Mouse (Mus musculus) embryonic facial prominence, embryonic 14.5 days (tissue): ENCODE results near the gene Fmnl2. TPM values are rescaled to one million over a fixed set of nuclear protein-coding genes. Genes with fewer than 3 reads are reported as not detected.
A peak's percentile ranks its signal among the peaks of the same experiment; 100 is the strongest.

Experiments used
- ATAC-seq: fragments of 200-750 bp; cut with Nextera tagmentation; 2 replicates; pipeline ENCODE4 v1.8.0; 2017; ENCODE audit warnings: low read depth, moderate number of reproducible peaks, moderate TSS enrichment
- DNase-seq: peaks from one replicate; pipeline ENCODE4 v3.0.0-alpha.2; 2015; ENCODE audit warnings: low spot score
- H3K27ac ChIP-seq: fragments of 300-500 bp; sonication (generic); replicated peaks from 2 replicates; pipeline ENCODE4 v1.5.1; 2014; ENCODE audit warnings: low read depth, mild to moderate bottlenecking, low read length, moderate library complexity
- H3K27me3 ChIP-seq: fragments of 300-500 bp; sonication (generic); replicated peaks from 2 replicates; pipeline ENCODE4 v1.6.1; 2014; ENCODE audit warnings: low read length; ENCODE audit not compliant: control insufficient read depth, insufficient read depth
- H3K36me3 ChIP-seq: fragments of 300-500 bp; sonication (generic); 2 replicates; pipeline ENCODE4 v1.6.1; 2014; ENCODE audit warnings: low read length, mixed read lengths; ENCODE audit not compliant: control insufficient read depth, insufficient read depth
- H3K4me1 ChIP-seq: fragments of 300-500 bp; sonication (generic); 2 replicates; pipeline ENCODE4 v1.6.1; 2014; ENCODE audit warnings: antibody characterized with exemption, low read length; ENCODE audit not compliant: control insufficient read depth, insufficient read depth
- H3K4me2 ChIP-seq: fragments of 300-500 bp; sonication (generic); 2 replicates; pipeline ENCODE4 v1.6.1; 2014; ENCODE audit warnings: low read depth, mild to moderate bottlenecking, low read length, moderate library complexity, mixed read lengths
- H3K4me3 ChIP-seq: fragments of 300-500 bp; sonication (generic); 2 replicates; pipeline ENCODE4 v1.5.1; 2014; ENCODE audit warnings: low read depth, mild to moderate bottlenecking, low read length
- H3K9ac ChIP-seq: fragments of 300-500 bp; sonication (generic); 2 replicates; pipeline ENCODE4 v1.6.1; 2014; ENCODE audit warnings: low read depth, mild to moderate bottlenecking, low read length, moderate library complexity, mixed read lengths
- H3K9me3 ChIP-seq: fragments of 300-500 bp; sonication (generic); 2 replicates; pipeline ENCODE4 v1.6.1; 2016; ENCODE audit warnings: low read length; ENCODE audit not compliant: control insufficient read depth
- WGBS: fragments of 180-500 bp; shearing (Covaris S2); extraction: QIAGEN DNeasy Blood & Tissue Kit; methylation state at CpG from one replicate; pipeline ENCODE4 v1.1.7; 2014; 5-methylcytosine and 5-hydroxymethylcytosine counted together
- polyA plus RNA-seq: library from polyadenylated mRNA; unstranded; fragments of >200 nt; fragmentation: Nextera tagmentation; extraction: Ambion mirVana; gene quantifications from 2 replicates; pipeline ENCODE4 v1.2.1, GENCODE M21; 2014

Gene Fmnl2
- polyA plus RNA-seq, 1 experiment from 2014 or later: 10.4 TPM

- Histone ChIP-seq H3K4me2 (no peak overlapping the region), H3K9me3 (no peaks in the 10 kb centered on the region), H3K4me3 (no peak overlapping the region), H3K9ac (no peak overlapping the region), H3K4me1 (peaks cover 44% of the 10 kb centered on the region), H3K36me3 (peaks cover 13% of the 10 kb centered on the region; the same call in 1 of the 2 replicates), H3K27ac (no peak overlapping the region), H3K27me3 (no peaks in the 10 kb centered on the region)
- WGBS: 55% methylated on average over 6 of the region's 6 CpGs
- ATAC-seq (no peak), DNase-seq (peak; percentile 79)
Observed at GRCm38 (mm10) chr2:53050376-53050775, 192.7 kb downstream of the Fmnl2 start.

- Histone ChIP-seq H3K36me3 (peaks cover 13% of the 10 kb centered on the region; the same call in 1 of the 2 replicates), H3K4me3 (no peak overlapping the region), H3K27me3 (no peaks in the 10 kb centered on the region), H3K4me2 (no peak overlapping the region), H3K4me1 (peaks cover 43% of the 10 kb centered on the region), H3K9ac (no peak overlapping the region), H3K27ac (0 out of 2 replicates have a peak overlapping the region, but pooled peaks have one; percentile 7), H3K9me3 (no peaks in the 10 kb centered on the region)
- DNase-seq (no peak), ATAC-seq (no peak)
- WGBS: 79% methylated on average over 8 of the region's 8 CpGs
Observed at GRCm38 (mm10) chr2:53051502-53051901, 193.8 kb downstream of the Fmnl2 start.

GRCm38 (mm10) chr2:53053714-53054113, 196.1 kb downstream of the Fmnl2 start:
- Histone ChIP-seq H3K27me3 (no peaks in the 10 kb centered on the region), H3K27ac (peak overlapping the region; percentile 81), H3K4me3 (no peak overlapping the region), H3K36me3 (peaks cover 13% of the 10 kb centered on the region; the same call in 1 of the 2 replicates), H3K4me2 (0 out of 2 replicates have a peak overlapping the region, but pooled peaks have one; percentile 16), H3K4me1 (peaks cover 32% of the 10 kb centered on the region), H3K9ac (no peak overlapping the region), H3K9me3 (no peaks in the 10 kb centered on the region)
- DNase-seq (peak; percentile 93), ATAC-seq (peak; percentile 81)
- WGBS: 31% methylated on average over 7 of the region's 7 CpGs

GRCm38 (mm10) chr2:53056556-53056955, 198.9 kb downstream of the Fmnl2 start:
- H3K9ac ChIP-seq: no peak overlapping the region
- WGBS: 83% methylated on average over 6 of the region's 6 CpGs
- no peaks in the 10 kb centered on the region for H3K27me3 ChIP-seq
- H3K4me1 ChIP-seq: peaks cover 15% of the 10 kb centered on the region
- H3K27ac ChIP-seq: no peak overlapping the region
- no peaks in the 10 kb centered on the region for H3K9me3 ChIP-seq
- ATAC-seq: no peak
- no peak for DNase-seq
- no peak overlapping the region for H3K4me2 ChIP-seq
- H3K36me3 ChIP-seq: peaks cover 6% of the 10 kb centered on the region; the same call in 1 of the 2 replicates
- no peak overlapping the region for H3K4me3 ChIP-seq

- H3K27ac ChIP-seq: no peak overlapping the region
- no peak overlapping the region for H3K9ac ChIP-seq
- H3K4me3 ChIP-seq: no peak overlapping the region
- no peaks in the 10 kb centered on the region for H3K27me3 ChIP-seq
- H3K4me1 ChIP-seq: peaks cover 12% of the 10 kb centered on the region
- peaks cover 5% of the 10 kb centered on the region; the same call in 1 of the 2 replicates for H3K36me3 ChIP-seq
- ATAC-seq (no peak), DNase-seq (no peak)
- no peaks in the 10 kb centered on the region for H3K9me3 ChIP-seq
- H3K4me2 ChIP-seq: no peak overlapping the region
- 74% methylated on average over 2 of the region's 2 CpGs for WGBS
Observed at GRCm38 (mm10) chr2:53057291-53057690, 199.6 kb downstream of the Fmnl2 start.

- H3K36me3 ChIP-seq: no peaks in the 10 kb centered on the region
- ATAC-seq: peak; percentile 53; the same call in 1 of the 2 replicates
- H3K9ac ChIP-seq: no peak overlapping the region
- H3K4me1 ChIP-seq: no peaks in the 10 kb centered on the region; the same call in none of the 2 replicates
- no peaks in the 10 kb centered on the region for H3K27me3 ChIP-seq
- WGBS: 85% methylated on average over 9 of the region's 9 CpGs
- H3K27ac ChIP-seq: no peak overlapping the region
- no peak overlapping the region for H3K4me3 ChIP-seq
- H3K4me2 ChIP-seq: no peak overlapping the region
- DNase-seq: no peak
- no peaks in the 10 kb centered on the region for H3K9me3 ChIP-seq
Observed at GRCm38 (mm10) chr2:53061363-53062000, 203.8 kb downstream of the Fmnl2 start.

- Histone ChIP-seq H3K27ac (no peak overlapping the region), H3K9ac (no peak overlapping the region), H3K4me1 (no peaks in the 10 kb centered on the region), H3K4me3 (no peak overlapping the region), H3K9me3 (no peaks in the 10 kb centered on the region), H3K27me3 (no peaks in the 10 kb centered on the region), H3K36me3 (0 out of 2 replicates have a peak, but pooled peaks cover 3% of the 10 kb centered on the region), H3K4me2 (no peak overlapping the region)
- WGBS: 97% methylated on average over 2 of the region's 2 CpGs
- DNase-seq (no peak), ATAC-seq (no peak)
Observed at GRCm38 (mm10) chr2:53066973-53067372, 209.3 kb downstream of the Fmnl2 start.

- 0 out of 2 replicates have a peak, but pooled peaks cover 3% of the 10 kb centered on the region for H3K36me3 ChIP-seq
- H3K4me3 ChIP-seq: no peak overlapping the region
- 12% methylated on average over 1 of the region's 1 CpGs for WGBS
- DNase-seq: peak; percentile 79
- H3K27ac ChIP-seq: no peak overlapping the region
- H3K4me1 ChIP-seq: no peaks in the 10 kb centered on the region
- ATAC-seq: no peak
- no peak overlapping the region for H3K9ac ChIP-seq
- H3K27me3 ChIP-seq: no peaks in the 10 kb centered on the region
- no peaks in the 10 kb centered on the region for H3K9me3 ChIP-seq
- H3K4me2 ChIP-seq: no peak overlapping the region
Observed at GRCm38 (mm10) chr2:53070607-53071006, 212.9 kb downstream of the Fmnl2 start.
